Mouse (Mus musculus) midbrain, embryonic 16.5 days (tissue): Measurements from ENCODE around the gene Map3k5. TPM values are rescaled to one million over a fixed set of nuclear protein-coding genes. Genes with fewer than 3 reads are reported as not detected.

Experiments
- ATAC-seq: fragments of 200-750 bp; cut with Nextera tagmentation; 2 replicates; pipeline ENCODE4 v1.8.0; 2017; ENCODE audit warnings: moderate TSS enrichment
- H3K27ac ChIP-seq: fragments of 300-500 bp; sonication (generic); 2 replicates; pipeline ENCODE4 v1.5.1; 2014; ENCODE audit warnings: mild to moderate bottlenecking, low read length, mixed read lengths
- H3K27me3 ChIP-seq: fragments of 300-500 bp; sonication (generic); 2 replicates; pipeline ENCODE4 v1.6.1; 2014; ENCODE audit warnings: low read depth, low read length, mixed read lengths; ENCODE audit not compliant: control insufficient read depth, insufficient read depth
- H3K36me3 ChIP-seq: fragments of 300-500 bp; sonication (generic); 2 replicates; pipeline ENCODE4 v1.6.1; 2014; ENCODE audit warnings: mild to moderate bottlenecking, low read length, moderate library complexity, mixed read lengths; ENCODE audit not compliant: control insufficient read depth, insufficient read depth
- H3K4me1 ChIP-seq: fragments of 300-500 bp; sonication (generic); 2 replicates; pipeline ENCODE4 v1.6.1; 2014; ENCODE audit warnings: mild to moderate bottlenecking, low read length, mixed read lengths; ENCODE audit not compliant: control insufficient read depth, insufficient read depth
- H3K4me2 ChIP-seq: fragments of 300-500 bp; sonication (generic); 2 replicates; pipeline ENCODE4 v1.6.1; 2014; ENCODE audit warnings: mild to moderate bottlenecking, low read length, mixed read lengths
- H3K4me3 ChIP-seq: fragments of 300-500 bp; sonication (generic); 2 replicates; pipeline ENCODE4 v1.5.1; 2014; ENCODE audit warnings: low read depth, mild to moderate bottlenecking, low read length, moderate library complexity, mixed read lengths
- H3K9ac ChIP-seq: fragments of 300-500 bp; sonication (generic); 2 replicates; pipeline ENCODE4 v1.6.1; 2014; ENCODE audit warnings: low read depth, low read length, mixed read lengths
- H3K9me3 ChIP-seq: fragments of 300-500 bp; sonication (generic); replicated peaks from 2 replicates; pipeline ENCODE4 v1.6.1; 2014; ENCODE audit warnings: mild to moderate bottlenecking, low read length, mixed read lengths; ENCODE audit not compliant: control insufficient read depth, poor library complexity, severe bottlenecking
- WGBS: fragments of 180-500 bp; shearing (Covaris S2); extraction: QIAGEN DNeasy Blood & Tissue Kit; methylation state at CpG from one replicate; pipeline ENCODE4 v1.1.7; 2014; 5-methylcytosine and 5-hydroxymethylcytosine counted together
- polyA plus RNA-seq: library from polyadenylated mRNA; unstranded; fragments of >200 nt; fragmentation: Nextera tagmentation; extraction: Ambion mirVana; gene quantifications from 2 replicates; pipeline ENCODE4 v1.2.1, GENCODE M21; 2015

Gene Map3k5
- polyA plus RNA-seq, 1 experiment from 2014 or later, result 1.2 TPM

GRCm38 (mm10) chr10:20036846-20037245, 102.6 kb downstream of the Map3k5 start:
- 77% methylated on average over 7 of the region's 7 CpGs for WGBS
- no peaks in the 10 kb centered on the region for H3K27me3 ChIP-seq
- ATAC-seq, result no peak
- no peaks in the 10 kb centered on the region for H3K4me1 ChIP-seq
- no peak overlapping the region for H3K4me2 ChIP-seq
- no peak overlapping the region for H3K9ac ChIP-seq
- H3K36me3 ChIP-seq, result no peaks in the 10 kb centered on the region
- H3K9me3 ChIP-seq, result no peaks in the 10 kb centered on the region
- no peak overlapping the region for H3K4me3 ChIP-seq
- H3K27ac ChIP-seq, result no peak overlapping the region

- Histone ChIP-seq H3K4me1 (no peaks in the 10 kb centered on the region), H3K4me3 (no peak overlapping the region), H3K27me3 (no peaks in the 10 kb centered on the region), H3K4me2 (no peak overlapping the region), H3K9me3 (no peaks in the 10 kb centered on the region), H3K36me3 (no peaks in the 10 kb centered on the region), H3K27ac (no peak overlapping the region), H3K9ac (no peak overlapping the region)
- ATAC-seq, result no peak
- 90% methylated on average over 3 of the region's 3 CpGs for WGBS
Measured at GRCm38 (mm10) chr10:20039531-20039930, 105.3 kb downstream of the Map3k5 start.

- H3K36me3 ChIP-seq, result no peaks in the 10 kb centered on the region
- H3K9me3 ChIP-seq, result no peaks in the 10 kb centered on the region
- H3K27ac ChIP-seq, result no peak overlapping the region
- H3K4me2 ChIP-seq, result no peak overlapping the region
- no peak overlapping the region for H3K9ac ChIP-seq
- H3K27me3 ChIP-seq, result no peaks in the 10 kb centered on the region
- no peak for ATAC-seq
- no peaks in the 10 kb centered on the region for H3K4me1 ChIP-seq
- 36% methylated on average over 7 of the region's 7 CpGs for WGBS
- H3K4me3 ChIP-seq, result no peak overlapping the region
Measured at GRCm38 (mm10) chr10:20040116-20040515, 105.8 kb downstream of the Map3k5 start.

- 88% methylated on average over 4 of the region's 4 CpGs for WGBS
- Histone ChIP-seq H3K27me3 (no peaks in the 10 kb centered on the region), H3K4me3 (no peak overlapping the region), H3K27ac (no peak overlapping the region), H3K36me3 (no peaks in the 10 kb centered on the region), H3K9ac (no peak overlapping the region), H3K4me1 (no peaks in the 10 kb centered on the region), H3K9me3 (no peaks in the 10 kb centered on the region), H3K4me2 (no peak overlapping the region)
- ATAC-seq, result no peak
Measured at GRCm38 (mm10) chr10:20040677-20041076, 106.4 kb downstream of the Map3k5 start.

GRCm38 (mm10) chr10:20042081-20042480, 107.8 kb downstream of the Map3k5 start:
- H3K36me3 ChIP-seq, result no peaks in the 10 kb centered on the region
- no peak overlapping the region for H3K4me3 ChIP-seq
- no peak overlapping the region for H3K9ac ChIP-seq
- H3K9me3 ChIP-seq, result no peaks in the 10 kb centered on the region
- no peak overlapping the region for H3K4me2 ChIP-seq
- no peaks in the 10 kb centered on the region for H3K4me1 ChIP-seq
- no peak for ATAC-seq
- no peak overlapping the region for H3K27ac ChIP-seq
- H3K27me3 ChIP-seq, result no peaks in the 10 kb centered on the region
- WGBS, result 92% methylated on average over 8 of the region's 8 CpGs

GRCm38 (mm10) chr10:20044051-20044450, 109.8 kb downstream of the Map3k5 start:
- WGBS, result 86% methylated on average over 2 of the region's 2 CpGs
- Histone ChIP-seq H3K27ac (no peak overlapping the region), H3K27me3 (no peaks in the 10 kb centered on the region)

GRCm38 (mm10) chr10:20045733-20046495, 111.6 kb downstream of the Map3k5 start:
- Histone ChIP-seq H3K4me1 (no peaks in the 10 kb centered on the region), H3K9ac (no peak overlapping the region), H3K36me3 (no peaks in the 10 kb centered on the region), H3K4me3 (no peak overlapping the region), H3K4me2 (no peak overlapping the region), H3K27ac (no peak overlapping the region), H3K27me3 (no peaks in the 10 kb centered on the region), H3K9me3 (no peaks in the 10 kb centered on the region)
- WGBS, result 52% methylated on average over 4 of the region's 4 CpGs
- ATAC-seq, result 0 out of 2 replicates have a peak, but pooled peaks have one; percentile 42

More at GRCm38 (mm10) chr10:20044051-20044450, 109.8 kb downstream of the Map3k5 start:
- no peak for ATAC-seq
- Histone ChIP-seq H3K9me3 (no peaks in the 10 kb centered on the region), H3K4me2 (no peak overlapping the region), H3K4me1 (no peaks in the 10 kb centered on the region), H3K36me3 (no peaks in the 10 kb centered on the region), H3K4me3 (no peak overlapping the region), H3K9ac (no peak overlapping the region)

GRCm38 (mm10) chr10:20056859-20057644, 122.8 kb downstream of the Map3k5 start:
- Histone ChIP-seq H3K9ac (no peak overlapping the region), H3K27me3 (no peaks in the 10 kb centered on the region), H3K9me3 (no peaks in the 10 kb centered on the region), H3K4me3 (no peak overlapping the region), H3K4me1 (no peaks in the 10 kb centered on the region), H3K4me2 (no peak overlapping the region), H3K27ac (no peak overlapping the region), H3K36me3 (no peaks in the 10 kb centered on the region)
- WGBS, result 92% methylated on average over 14 of the region's 14 CpGs
- ATAC-seq, result no peak

GRCm38 (mm10) chr10:20058031-20058430, 123.8 kb downstream of the Map3k5 start:
- H3K36me3 ChIP-seq, result no peaks in the 10 kb centered on the region
- no peaks in the 10 kb centered on the region for H3K27me3 ChIP-seq
- H3K9ac ChIP-seq, result no peak overlapping the region
- H3K4me1 ChIP-seq, result no peaks in the 10 kb centered on the region
- no peaks in the 10 kb centered on the region for H3K9me3 ChIP-seq
- ATAC-seq, result no peak
- H3K27ac ChIP-seq, result no peak overlapping the region
- 89% methylated on average over 10 of the region's 10 CpGs for WGBS
- no peak overlapping the region for H3K4me2 ChIP-seq
- no peak overlapping the region for H3K4me3 ChIP-seq
